Mouse (Mus musculus): ENCODE data around the gene Sf3a3. TPM values are rescaled to one million over a fixed set of nuclear protein-coding genes. Genes with fewer than 3 reads are reported as not detected.
"Not testable (repeated sequence)": the region's sequence is repeated elsewhere in the genome, so short reads cannot be mapped to it uniquely, and the experiment has no call there.

The Sf3a3 gene
- total RNA-seq, 2 experiments from 2014 or later: 10.1 to 12.8 TPM

- peak in 1 of 2 experiments; percentile 46 for DNase-seq
- intact Hi-C loops (cut with DNase I): no loop called here
These were observed 18.6 kb upstream of the Sf3a3 start for GRCm38 (mm10) chr4:124695786-124696516.

GRCm38 (mm10) chr4:124699791-124700190 is 14.8 kb upstream of the Sf3a3 start:
- intact Hi-C loops (cut with DNase I): no loop called here
- peak in 1 of 2 experiments; percentile 34 for DNase-seq

GRCm38 (mm10) chr4:124700248-124700971 is 14.2 kb upstream of the Sf3a3 start, which contains the start of gene Fhl3:
Fhl3 (plus strand) TSS chr4:124700701.
- intact Hi-C loops (cut with DNase I): no loop called here
- DNase-seq: peak; percentile 69

- DNase-seq: peak; percentile 37 to 57
These were observed 13.3 kb upstream of the Sf3a3 start for GRCm38 (mm10) chr4:124701052-124701845.

GRCm38 (mm10) chr4:124701916-124702315 is 12.7 kb upstream of the Sf3a3 start:
- intact Hi-C loops (cut with DNase I): no loop called here
- no peak for DNase-seq

More at GRCm38 (mm10) chr4:124701052-124701845, 13.3 kb upstream of the Sf3a3 start:
- intact Hi-C loops (cut with DNase I): no loop called here

- intact Hi-C loops (cut with DNase I): no loop called here
- peak; percentile 36 to 43 for DNase-seq
These were observed 11.2 kb upstream of the Sf3a3 start for GRCm38 (mm10) chr4:124703406-124703805.

GRCm38 (mm10) chr4:124703881-124704796 is 10.4 kb upstream of the Sf3a3 start:
- DNase-seq: no peak
- intact Hi-C loops (cut with DNase I): no loop called here

- DNase-seq: peak; percentile 38 to 48
- intact Hi-C loops (cut with DNase I): no loop called here
These were observed 9.6 kb upstream of the Sf3a3 start for GRCm38 (mm10) chr4:124704797-124705474.

- intact Hi-C loops (cut with DNase I): no loop called here
- DNase-seq: no peak
These were observed 8.8 kb upstream of the Sf3a3 start for GRCm38 (mm10) chr4:124705661-124706269.

- intact Hi-C loops (cut with DNase I); DNase-seq: not testable (repeated sequence)
These were observed 7.0 kb upstream of the Sf3a3 start for GRCm38 (mm10) chr4:124707381-124708199.

- not testable (repeated sequence) for DNase-seq
These were observed 6.4 kb upstream of the Sf3a3 start for GRCm38 (mm10) chr4:124708200-124708517.

GRCm38 (mm10) chr4:124708518-124709477 is 5.8 kb upstream of the Sf3a3 start:
- intact Hi-C loops (cut with DNase I): no loop called here
- peak; percentile 87 to 90 for DNase-seq

More at GRCm38 (mm10) chr4:124708200-124708517, 6.4 kb upstream of the Sf3a3 start:
- intact Hi-C loops (cut with DNase I): not testable (repeated sequence)

GRCm38 (mm10) chr4:124709961-124710446 is 4.6 kb upstream of the Sf3a3 start:
- DNase-seq: peak; percentile 35 to 54
- intact Hi-C loops (cut with DNase I): no loop called here

GRCm38 (mm10) chr4:124710776-124711291 is 3.7 kb upstream of the Sf3a3 start:
- intact Hi-C loops (cut with DNase I): no loop called here
- DNase-seq: no peak

GRCm38 (mm10) chr4:124712618-124713017 is 2.0 kb upstream of the Sf3a3 start:
- no peak for DNase-seq
- intact Hi-C loops (cut with DNase I): loop anchor here (1.0 kb wide), 1 partner anchor 24 kb away; no protein-coding TSS in a partner anchor

GRCm38 (mm10) chr4:124713850-124714249 is 726 bp upstream of the Sf3a3 start:
- not testable (repeated sequence) for DNase-seq
- intact Hi-C loops (cut with DNase I): loop anchor here (1.0 kb wide), 1 partner anchor 26 kb away; no protein-coding TSS in a partner anchor
